Mouse (Mus musculus) gastrocnemius, adult 18-20 months (tissue): ENCODE measurements around the gene Grsf1. TPM values are rescaled to one million over a fixed set of nuclear protein-coding genes. Genes with fewer than 3 reads are reported as not detected.
A peak's percentile ranks its signal among the peaks of the same experiment; 100 is the strongest.

ENCODE experiments used
- DNase-seq: peaks from one replicate; pipeline ENCODE4 v3.0.0; 2021; ENCODE audit warnings: low spot score
- total RNA-seq, 2 experiments: library from RNA; stranded (reverse); gene quantifications; 2 replicates each; pipeline ENCODE4 v1.2.3; 2021

The Grsf1 gene
- total RNA-seq, 2 experiments from 2014 or later: 142 to 143 TPM

- DNase-seq: no peak
Observed at GRCm38 (mm10) chr5:88632463-88632862, 43.5 kb downstream of the Grsf1 start.

DNA sequence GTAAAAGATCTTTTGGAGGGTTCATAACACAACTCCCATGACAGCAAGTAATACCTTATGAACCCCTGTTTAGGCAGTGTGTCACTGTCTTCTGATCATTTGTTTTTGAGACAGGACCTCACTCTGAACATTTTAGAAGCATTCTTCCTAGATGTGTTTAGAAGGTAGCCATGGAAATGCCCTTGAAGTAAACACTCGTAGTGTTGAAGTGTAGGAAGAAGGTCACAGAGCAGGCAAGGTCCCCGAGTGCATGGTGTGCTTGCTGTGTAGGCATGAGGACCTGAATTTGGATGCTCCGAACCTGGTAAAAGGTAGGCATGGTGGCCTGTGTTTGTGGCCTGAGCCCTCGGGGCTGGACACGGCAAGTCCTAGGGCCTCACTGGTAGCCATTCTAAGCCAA, 44.4 kb downstream of the Grsf1 start:
- DNase-seq: no peak

DNA sequence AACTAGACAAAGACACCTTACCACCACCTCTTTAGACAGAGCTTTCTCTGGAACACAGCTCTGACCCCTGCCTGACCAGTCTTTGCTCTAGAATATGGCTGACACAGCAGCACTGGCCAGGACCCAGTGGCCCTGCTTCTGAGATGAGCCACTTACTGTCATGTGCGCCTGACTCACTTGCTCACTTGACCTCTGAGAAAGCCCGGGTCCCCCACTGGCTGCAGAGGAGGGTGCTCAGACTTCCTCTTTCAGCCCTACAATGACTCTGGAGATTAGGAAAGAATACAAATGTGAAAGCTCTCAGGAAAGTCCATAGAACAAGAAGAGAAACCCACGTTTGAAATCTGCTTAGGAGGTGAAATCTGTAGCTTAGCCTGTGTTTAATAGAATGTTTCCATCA, 45.1 kb downstream of the Grsf1 start:
- peak; percentile 13 for DNase-seq

DNA sequence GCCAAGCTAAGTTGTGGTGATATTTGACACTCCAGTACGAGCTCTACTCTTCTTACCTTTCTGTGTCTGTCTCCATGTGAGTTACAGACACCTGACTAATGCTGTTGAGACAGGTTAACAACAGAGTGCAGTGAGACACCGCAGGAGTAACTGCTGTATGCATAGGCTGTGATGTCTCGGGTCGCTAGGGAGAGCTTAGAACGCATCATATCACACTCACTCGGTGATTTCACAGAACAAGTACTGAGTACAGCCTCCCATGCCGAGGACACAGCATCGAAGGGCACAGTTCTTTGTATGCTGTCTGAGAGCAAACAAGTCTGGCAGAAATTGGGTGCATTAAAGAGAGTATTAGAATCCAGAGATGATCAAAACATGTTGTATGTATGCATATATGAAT, 46.0 kb downstream of the Grsf1 start:
- no peak for DNase-seq

DNA sequence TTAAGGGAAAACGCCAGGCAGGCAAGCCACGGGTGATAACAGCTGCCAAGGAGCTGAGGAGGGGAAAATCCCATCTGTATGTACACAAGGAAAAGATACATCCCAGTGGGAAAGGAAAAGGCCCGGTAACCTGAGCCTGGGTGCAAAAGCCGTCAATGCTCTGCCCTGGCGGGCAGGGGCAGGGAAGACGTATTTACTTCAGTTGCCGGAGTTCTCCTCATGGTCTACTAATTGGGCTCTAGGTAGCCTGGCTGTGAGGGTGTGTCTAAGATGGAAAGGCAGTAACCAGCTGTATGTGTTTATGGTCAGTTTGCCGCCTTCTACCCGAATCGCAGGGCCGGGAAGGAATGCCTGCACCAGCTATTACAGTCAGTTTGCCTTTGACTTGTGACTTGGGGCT, 46.8 kb downstream of the Grsf1 start:
- no peak for DNase-seq

GRCm38 (mm10) chr5:88627545-88627944, 48.4 kb downstream of the Grsf1 start:
- DNase-seq: no peak

GRCm38 (mm10) chr5:88616988-88617387, 59.0 kb downstream of the Grsf1 start:
- DNase-seq: no peak

DNA sequence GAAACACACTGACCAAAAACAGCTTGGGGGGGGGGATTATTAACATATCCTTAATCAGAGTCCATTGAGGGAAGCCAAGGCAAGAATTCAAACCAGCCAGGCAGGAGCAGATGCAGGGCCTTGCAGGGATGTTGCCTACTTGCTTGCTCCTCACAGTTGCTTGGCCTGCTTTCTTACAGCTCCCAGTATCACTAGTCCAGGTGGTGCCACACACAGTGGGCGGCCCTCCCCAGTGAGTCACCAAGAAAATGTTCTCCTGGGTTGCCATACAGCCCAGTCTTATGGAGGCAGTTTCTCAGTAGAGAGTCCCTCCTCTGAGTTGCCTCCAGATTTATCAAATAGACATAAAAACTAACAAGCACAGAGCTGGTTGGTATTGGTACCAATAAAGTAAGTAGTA, 61.8 kb downstream of the Grsf1 start:
- no peak for DNase-seq

Other genes starting within 250 kb of the Grsf1 start
- not detected for gene Ambn, start 220.2 kb downstream of the Grsf1 start, total RNA-seq
- gene Enam, start 188.2 kb downstream of the Grsf1 start, total RNA-seq: not detected
- gene Jchain, start 148.3 kb downstream of the Grsf1 start, total RNA-seq: under 1 TPM; 0.59 to 0.64 TPM
- gene Utp3, start 121.7 kb downstream of the Grsf1 start, total RNA-seq: 10 to 100 TPM; 25.5 to 26.2 TPM
- gene Rufy3, start 111.1 kb downstream of the Grsf1 start, total RNA-seq: 1 to 10 TPM; 6.3 to 7.4 TPM
- 10 to 100 TPM; 17.7 to 20.3 TPM for gene Mob1b, start 44.7 kb upstream of the Grsf1 start, total RNA-seq
- gene Dck, start 88.8 kb upstream of the Grsf1 start, total RNA-seq: 1 to 10 TPM; 1.3 TPM
- gene Slc4a4, start 210.6 kb upstream of the Grsf1 start, total RNA-seq: 10 to 100 TPM; 18.2 to 21.3 TPM